In the genomic region with DNA sequence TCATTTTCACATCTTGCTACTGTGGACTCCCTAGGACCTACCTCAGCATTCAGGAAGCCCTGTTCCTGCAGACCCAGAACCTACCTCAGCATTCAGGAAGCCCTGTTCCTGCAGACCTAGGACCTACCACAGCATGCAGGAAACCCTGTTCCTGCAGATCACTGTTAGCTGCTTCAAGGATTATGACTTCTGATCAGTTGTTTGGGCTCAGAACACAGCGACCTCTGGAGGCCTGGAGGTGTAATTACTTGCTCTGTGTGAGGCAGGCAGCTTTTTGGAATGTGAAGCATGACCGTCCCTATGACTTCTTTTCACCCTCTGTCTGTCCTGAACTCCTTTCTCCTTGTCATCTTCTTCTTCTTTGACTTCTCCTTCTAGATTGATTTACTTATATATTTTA, we compare ENCODE assay signal across 9 mouse cellular contexts. TPM values are rescaled to one million over a fixed set of nuclear protein-coding genes. Genes with fewer than 3 reads are reported as not detected.
A peak's percentile ranks its signal among the peaks of the same experiment; 100 is the strongest.
DNase-seq lines count a peak whose midpoint lies in the region; TF ChIP-seq lines count a peak whose summit lies in the region.
"Had no signal": no experiment of that assay in that cellular context is flagged by ENCODE, and none has a peak within 500 bp of the region (broad histone marks: within the 10 kb centered on the region; RNA-seq: fewer than 3 reads in every experiment).

No protein-coding gene starts in this region.

- WGBS in kidney, adult 2 months, result 39% methylated on average over 2 of the region's 2 CpGs

- H3K9me3 ChIP-seq in CH12.LX (replicated peaks; ENCODE audit: low read length), result no peaks in the 10 kb centered on the region
- H3K9me3 ChIP-seq: hindbrain, embryonic 15.5 days had no signal

- DNase-seq in kidney, adult 2 months, result no peak
- DNase-seq in kidney, adult 11 months, result no peak
- DNase-seq in CH12.LX (ENCODE audit: extremely low read depth), result peak; percentile 63
- DNase-seq in c-Kit-negative CD71-positive TER-119-positive erythroid progenitor cells, embryonic 14.5 days (ENCODE audit: low read depth, low spot score), result peak; percentile 29
- peak; percentile 71 for DNase-seq in naive thymus-derived CD4-positive, alpha-beta T cell, adult 2 months (ENCODE audit: low read depth)
- DNase-seq in frontal cortex, adult 2 months (ENCODE audit: extremely low spot score in 1 of 2, low spot score in 1 of 2), result no peak
- no peak for DNase-seq in kidney, adult 18-20 months
- no peak for DNase-seq in layer of hippocampus, adult 9-11 months

- no peaks in the 10 kb centered on the region for H3K4me1 ChIP-seq in kidney, adult 2 months (ENCODE audit: control insufficient read depth, insufficient read depth, low read length)
- peaks cover 9 to 14% of the 10 kb centered on the region in 2 experiments for H3K4me1 ChIP-seq in CH12.LX (ENCODE audit: control insufficient read depth in 1 of 2, insufficient read depth in 2 of 2)
- H3K4me1 ChIP-seq: hindbrain, embryonic 15.5 days had no signal

- H3K36me3 ChIP-seq in kidney, adult 2 months (ENCODE audit: control insufficient read depth, insufficient read depth, low read length), result no peaks in the 10 kb centered on the region
- no peaks in the 10 kb centered on the region for H3K36me3 ChIP-seq in CH12.LX (replicated peaks in 1 of 2; ENCODE audit: control insufficient read depth in 1 of 2, insufficient read depth in 1 of 2, low read length in 1 of 2)
- H3K36me3 ChIP-seq: hindbrain, embryonic 15.5 days had no signal

- H3K4me3 ChIP-seq in kidney, adult 2 months (ENCODE audit: insufficient read depth, low read depth, low read length), result no peak overlapping the region
- no peak overlapping the region for H3K4me3 ChIP-seq in CH12.LX (replicated peaks in 1 of 3; ENCODE audit: low read depth in 2 of 3, low read length in 2 of 3, poor library complexity in 1 of 3)
- H3K4me3 ChIP-seq: hindbrain, embryonic 15.5 days had no signal

- no peaks in the 10 kb centered on the region for H3K27me3 ChIP-seq in kidney, adult 2 months (replicated peaks; ENCODE audit: control insufficient read depth, insufficient read depth, low read length)
- no peaks in the 10 kb centered on the region for H3K27me3 ChIP-seq in CH12.LX (replicated peaks)
- H3K27me3 ChIP-seq: hindbrain, embryonic 15.5 days had no signal

- H3K9ac ChIP-seq in CH12.LX (ENCODE audit: insufficient read depth, low read depth), result no peak overlapping the region
- H3K9ac ChIP-seq: hindbrain, embryonic 15.5 days had no signal

- H3K27ac ChIP-seq in kidney, adult 2 months (ENCODE audit: insufficient read depth, low read depth, low read length), result no peak overlapping the region
- H3K27ac ChIP-seq in CH12.LX (ENCODE audit: insufficient read depth, low read depth), result no peak overlapping the region
- H3K27ac ChIP-seq: hindbrain, embryonic 15.5 days had no signal

- dilution Hi-C loops in CH12.LX (cut with MboI; ENCODE audit: extremely low pct_ligation_motif_present, extremely low pct_unique_long_range_greater_than_20kb, low sequenced_read_pairs), result no loop called here

- peak; percentile 62 for TF ChIP-seq CTCF in kidney, adult 2 months (conservative IDR thresholded peaks at IDR 0.05; ENCODE audit: insufficient read depth, insufficient read length, low read depth, low read length)
- peak; percentile 73 to 92 for TF ChIP-seq CTCF in CH12.LX (conservative IDR thresholded peaks at IDR 0.05 in 1 of 2, IDR thresholded peaks at IDR 0.05 in 1 of 2; ENCODE audit: low read depth in 2 of 2, low read length in 2 of 2)

- no peak for TF ChIP-seq POLR2A in kidney, adult 2 months (IDR thresholded peaks at IDR 0.05; ENCODE audit: low read depth, low read length)
- TF ChIP-seq POLR2A in CH12.LX (IDR thresholded peaks at IDR 0.05; ENCODE audit: low read depth, low read length), result no peak

- peak; percentile 23 for TF ChIP-seq RAD21 in CH12.LX (IDR thresholded peaks at IDR 0.05; ENCODE audit: low read depth, low read length)

- no peak for TF ChIP-seq EP300 in CH12.LX (IDR thresholded peaks at IDR 0.05; ENCODE audit: low read length)

- H3K79me2 ChIP-seq in CH12.LX (replicated peaks; ENCODE audit: control insufficient read depth, extremely low read depth, insufficient read depth, poor library complexity, severe bottlenecking), result no peaks in the 10 kb centered on the region

- in situ Hi-C loops in CH12.LX (cut with MboI; ENCODE audit: low pct_ligation_motif_present, low pct_unique_long_range_greater_than_20kb, low sequenced_read_pairs), result loop anchor here (5.0 kb wide), 1 partner anchor 34 kb away; no protein-coding TSS in a partner anchor

- H3K4me2 ChIP-seq in CH12.LX (ENCODE audit: insufficient read depth, low read depth, poor library complexity, severe bottlenecking), result no peak overlapping the region
- H3K4me2 ChIP-seq: hindbrain, embryonic 15.5 days had no signal

TF ChIP-seq in CH12.LX, 34 proteins besides CTCF, POLR2A, EP300 and RAD21:
- TF ChIP-seq USF2 (conservative IDR thresholded peaks at IDR 0.05; ENCODE audit: low read depth, low read length), result no peak
- no peak for TF ChIP-seq MYC (IDR thresholded peaks at IDR 0.05; ENCODE audit: low read depth, low read length)
- no peak for TF ChIP-seq CHD1 (IDR thresholded peaks at IDR 0.05; ENCODE audit: low read depth, low read length)
- peak; percentile 41 for TF ChIP-seq SMC3 (IDR thresholded peaks at IDR 0.05; ENCODE audit: low read depth, low read length)
- no peak for TF ChIP-seq MAX (IDR thresholded peaks at IDR 0.05; ENCODE audit: low read length)
- TF ChIP-seq HCFC1 (IDR thresholded peaks at IDR 0.05; ENCODE audit: low read depth, low read length), result no peak; the same call in 1 of the 2 replicates

RNA-seq across cellular contexts. Expression of gene Pmvk, which starts 27.1 kb away (rescaled TPM):
- polyA plus RNA-seq in kidney, adult 2 months (2012; rRNA removed), result 20.6 and 27.2 TPM in 2 replicates
- total RNA-seq in CH12.LX (2012; rRNA removed), result 42.1 and 50.5 TPM in 2 replicates
- total RNA-seq in CH12.LX (2014; rRNA removed), result 64.0 and 69.3 TPM in 2 replicates
- 42.0 and 47.1 TPM in 2 replicates for polyA plus RNA-seq in CH12.LX (2012; ENCODE audit: insufficient read length, low read depth)
- polyA plus RNA-seq in frontal cortex, adult 2 months (2012; rRNA removed), result 69.0 and 76.7 TPM in 2 replicates

RNA-seq across cellular contexts. Expression of gene Kcnn3, which starts 38.5 kb away (rescaled TPM):
- 1.3 TPM in 2 replicates for polyA plus RNA-seq in kidney, adult 2 months (2012; rRNA removed)
- not detected in 2 replicates for total RNA-seq in CH12.LX (2012; rRNA removed)
- not detected in 2 replicates for total RNA-seq in CH12.LX (2014; rRNA removed)
- polyA plus RNA-seq in CH12.LX (2012; ENCODE audit: insufficient read length, low read depth), result 0.06 TPM in 1 of 2 replicates, not detected in the other
- 11.4 and 15.8 TPM in 2 replicates for polyA plus RNA-seq in frontal cortex, adult 2 months (2012; rRNA removed)

RNA-seq across cellular contexts. Expression of gene Pbxip1, which starts 45.0 kb away (rescaled TPM):
- 60.5 and 61.3 TPM in 2 replicates for polyA plus RNA-seq in kidney, adult 2 months (2012; rRNA removed)
- 16.3 and 18.4 TPM in 2 replicates for total RNA-seq in CH12.LX (2012; rRNA removed)
- total RNA-seq in CH12.LX (2014; rRNA removed), result 14.1 and 14.6 TPM in 2 replicates
- 17.3 and 17.6 TPM in 2 replicates for polyA plus RNA-seq in CH12.LX (2012; ENCODE audit: insufficient read length, low read depth)
- polyA plus RNA-seq in frontal cortex, adult 2 months (2012; rRNA removed), result 34.8 and 38.9 TPM in 2 replicates

RNA-seq across cellular contexts. Expression of gene Pygo2, which starts 51.5 kb away (rescaled TPM):
- polyA plus RNA-seq in kidney, adult 2 months (2012; rRNA removed), result 26.2 and 45.6 TPM in 2 replicates
- total RNA-seq in CH12.LX (2012; rRNA removed) (40.2 and 40.8 TPM in 2 replicates), CH12.LX (2014; rRNA removed) (21.5 and 21.9 TPM in 2 replicates)
- polyA plus RNA-seq in CH12.LX (2012; ENCODE audit: insufficient read length, low read depth), result 29.7 and 31.7 TPM in 2 replicates
- 42.5 and 51.0 TPM in 2 replicates for polyA plus RNA-seq in frontal cortex, adult 2 months (2012; rRNA removed)

Comparison
In these comparisons a context has a peak if more than half of its experiments do, and no peak if none do; other contexts are left out.
1. DNase-seq: peak in CH12.LX (single experiment), c-Kit-negative CD71-positive TER-119-positive erythroid progenitor cells, embryonic 14.5 days (single experiment) and naive thymus-derived CD4-positive, alpha-beta T cell, adult 2 months (single experiment); none in kidney, adult 2 months (single experiment), kidney, adult 11 months (single experiment), frontal cortex, adult 2 months (0 of 2), kidney, adult 18-20 months (single experiment) and layer of hippocampus, adult 9-11 months (single experiment).